Mouse (Mus musculus) CH12.LX (cell line): Measurements from ENCODE around the gene Cux1.

Experiments used
- BHLHE40 ChIP-seq: IDR thresholded peaks from 2 replicates; pipeline ENCODE4 v1.6.1; 2011; ENCODE audit warnings: mild to moderate bottlenecking, low read depth, low read length, improper control_type of control experiment
- CHD1 ChIP-seq: IDR thresholded peaks from 2 replicates; pipeline ENCODE4 v1.6.1; 2012; ENCODE audit warnings: low read depth, low read length, improper control_type of control experiment, inconsistent platforms
- CTCF ChIP-seq, 2 experiments: IDR thresholded peaks in 1 of 2; conservative IDR thresholded peaks in 1 of 2; 2 replicates each; pipeline ENCODE4 v1.5.1; 2011 to 2012; ENCODE audit warnings: low read depth in 2 of 2, low read length in 2 of 2, improper control_type of control experiment in 1 of 2, inconsistent platforms in 1 of 2, mild to moderate bottlenecking in 1 of 2, moderate library complexity in 1 of 2
- EP300 ChIP-seq: IDR thresholded peaks from 2 replicates; pipeline ENCODE4 v1.6.1; 2011; ENCODE audit warnings: low read length, improper control_type of control experiment
- ETS1 ChIP-seq: conservative IDR thresholded peaks from 2 replicates; pipeline ENCODE4 v1.6.1; 2012; ENCODE audit warnings: low read depth, mild to moderate bottlenecking, inconsistent platforms, low read length, improper control_type of control experiment, moderate library complexity
- GABPA ChIP-seq: IDR thresholded peaks from 2 replicates; pipeline ENCODE4 v1.6.1; 2012; ENCODE audit warnings: low read depth, low read length, improper control_type of control experiment, inconsistent platforms; ENCODE audit not compliant: insufficient replicate concordance
- KAT2A ChIP-seq: IDR thresholded peaks from 2 replicates; pipeline ENCODE4 v1.6.1; 2012; ENCODE audit warnings: low read length, improper control_type of control experiment, inconsistent platforms; ENCODE audit not compliant: insufficient replicate concordance
- POLR2A ChIP-seq: IDR thresholded peaks from 2 replicates; pipeline ENCODE4 v1.6.1; 2011; ENCODE audit warnings: low read depth, mild to moderate bottlenecking, improper control_type of control experiment, low read length
- POLR2AphosphoS2 ChIP-seq: IDR thresholded peaks from 2 replicates; pipeline ENCODE4 v1.6.1; 2011; ENCODE audit warnings: low read depth, low read length, improper control_type of control experiment
- RAD21 ChIP-seq: IDR thresholded peaks from 2 replicates; pipeline ENCODE4 v1.6.1; 2011; ENCODE audit warnings: low read depth, mild to moderate bottlenecking, low read length, improper control_type of control experiment, moderate library complexity
- RCOR1 ChIP-seq: conservative IDR thresholded peaks from 2 replicates; pipeline ENCODE4 v1.6.1; 2012; ENCODE audit warnings: low read depth, mild to moderate bottlenecking, inconsistent platforms, low read length, improper control_type of control experiment
- USF1 ChIP-seq: IDR thresholded peaks from 2 replicates; pipeline ENCODE4 v1.6.1; 2014; ENCODE audit warnings: low read depth, mild to moderate bottlenecking, inconsistent platforms, low read length, improper control_type of control experiment
- ZC3H11A ChIP-seq: IDR thresholded peaks from 2 replicates; pipeline ENCODE4 v1.6.1; 2012; ENCODE audit warnings: low read depth, mild to moderate bottlenecking, inconsistent platforms, low read length, improper control_type of control experiment

GRCm38 (mm10) chr5:136545061-136545460, 22.2 kb downstream of the Cux1 start:
- TF ChIP-seq ETS1: no peak
- no peak for TF ChIP-seq USF1
- TF ChIP-seq POLR2AphosphoS2: no peak
- TF ChIP-seq EP300: no peak
- no peak for TF ChIP-seq BHLHE40
- no peak for TF ChIP-seq CTCF (conservative IDR thresholded peaks at IDR 0.05 in 1 of 2, IDR thresholded peaks at IDR 0.05 in 1 of 2; ENCODE audit: low read depth in 2 of 2, low read length in 2 of 2)
- no peak for TF ChIP-seq POLR2A
- TF ChIP-seq GABPA: no peak
- TF ChIP-seq RAD21: no peak
- no peak for TF ChIP-seq KAT2A
- no peak for TF ChIP-seq CHD1
- TF ChIP-seq RCOR1: no peak
- TF ChIP-seq ZC3H11A: no peak
